Mouse (Mus musculus) liver, embryonic 14 days (tissue): ENCODE data around the gene Vmn1r234. TPM values are rescaled to one million over a fixed set of nuclear protein-coding genes. Genes with fewer than 3 reads are reported as not detected.

Experiments
- polyA plus RNA-seq: library from polyadenylated mRNA; depleted of rRNA; stranded (reverse); fragments of >200 nt; gene quantifications from 2 replicates; pipeline ENCODE4 v1.2.3, GENCODE M21; 2012; rRNA removed

Gene Vmn1r234
- not detected in 2 replicates for polyA plus RNA-seq

GRCm38 (mm10) chr17:21225787-21226186 lies at the start of gene Vmn1r234:
Gene Vmn1r234, plus strand, starts transcription at chr17:21226087.

GRCm38 (mm10) chr17:21256111-21256510 lies 30.2 kb downstream of the Vmn1r234 start, which contains the start of gene Vmn1r235:
Gene Vmn1r235, plus strand, starts transcription at chr17:21256411.

GRCm38 (mm10) chr17:21282642-21283041 lies 56.8 kb downstream of the Vmn1r234 start, which contains the start of gene Vmn1r236:
Gene Vmn1r236, plus strand, starts transcription at chr17:21282942.

Other genes with a start within 250 kb of the Vmn1r234 start
- not detected in 2 replicates for gene Vmn1r233, start 229.6 kb upstream of the Vmn1r234 start, polyA plus RNA-seq
- 4.9 and 5.6 TPM in 2 replicates for gene Zfp160, start 217.2 kb upstream of the Vmn1r234 start, polyA plus RNA-seq
- gene Vmn1r235, start 30.3 kb downstream of the Vmn1r234 start, polyA plus RNA-seq, result not detected in 2 replicates
- gene Vmn1r236, start 56.9 kb downstream of the Vmn1r234 start, polyA plus RNA-seq, result not detected in 2 replicates
- not detected in 2 replicates for gene Vmn1r237, start 85.8 kb downstream of the Vmn1r234 start, polyA plus RNA-seq
- 0.32 and 0.36 TPM in 2 replicates for gene Zfp677, start 157.7 kb downstream of the Vmn1r234 start, polyA plus RNA-seq
- gene Zfp54, start 197.1 kb downstream of the Vmn1r234 start, polyA plus RNA-seq, result 0.98 and 1.2 TPM in 2 replicates
- gene Zfp51, start 224.3 kb downstream of the Vmn1r234 start, polyA plus RNA-seq, result 2.7 and 3.2 TPM in 2 replicates